Mouse (Mus musculus) limb, embryonic 11.5 days (tissue): Measurements from ENCODE around the gene Arglu1. TPM values are rescaled to one million over a fixed set of nuclear protein-coding genes. Genes with fewer than 3 reads are reported as not detected.

Source experiments
- ATAC-seq: fragments of 200-750 bp; cut with Nextera tagmentation; 2 replicates; pipeline ENCODE4 v1.8.0; 2017; ENCODE audit warnings: low read depth; ENCODE audit not compliant: insufficient number of reproducible peaks, low FRiP score, low TSS enrichment
- DNase-seq: peaks from one replicate; pipeline ENCODE4 v3.0.0-alpha.2; 2015; ENCODE audit warnings: low spot score
- H3K27ac ChIP-seq: fragments of 300-500 bp; sonication (generic); replicated peaks from 2 replicates; pipeline ENCODE4 v1.5.1; 2014; ENCODE audit warnings: low read depth, mild to moderate bottlenecking, low read length
- H3K27me3 ChIP-seq: fragments of 300-500 bp; sonication (generic); 2 replicates; pipeline ENCODE4 v1.6.1; 2014; ENCODE audit warnings: mild to moderate bottlenecking, low read length, mixed read lengths; ENCODE audit not compliant: control insufficient read depth, insufficient read depth
- H3K36me3 ChIP-seq: fragments of 300-500 bp; sonication (generic); 2 replicates; pipeline ENCODE4 v1.6.1; 2014; ENCODE audit warnings: mild to moderate bottlenecking, low read length, moderate library complexity, mixed read lengths; ENCODE audit not compliant: control insufficient read depth, insufficient read depth
- H3K4me1 ChIP-seq: fragments of 300-500 bp; sonication (generic); 2 replicates; pipeline ENCODE4 v1.6.1; 2014; ENCODE audit warnings: low read length, mixed read lengths; ENCODE audit not compliant: control insufficient read depth, insufficient read depth
- H3K4me2 ChIP-seq: fragments of 300-500 bp; sonication (generic); 2 replicates; pipeline ENCODE4 v1.6.1; 2014; ENCODE audit warnings: low read depth, mild to moderate bottlenecking, moderate library complexity; ENCODE audit not compliant: severe bottlenecking
- H3K4me3 ChIP-seq: fragments of 300-500 bp; sonication (generic); 2 replicates; pipeline ENCODE4 v1.5.1; 2014; ENCODE audit warnings: low read depth, low read length
- H3K9ac ChIP-seq: fragments of 300-500 bp; sonication (generic); 2 replicates; pipeline ENCODE4 v1.6.1; 2014; ENCODE audit warnings: mild to moderate bottlenecking, low read length
- H3K9me3 ChIP-seq: fragments of 300-500 bp; sonication (generic); 2 replicates; pipeline ENCODE4 v1.6.1; 2016; ENCODE audit warnings: low read length; ENCODE audit not compliant: control insufficient read depth
- WGBS: fragments of 180-500 bp; shearing (Covaris S2); extraction: QIAGEN DNeasy Blood & Tissue Kit; methylation state at CpG from one replicate; pipeline ENCODE4 v1.1.7; 2014; 5-methylcytosine and 5-hydroxymethylcytosine counted together
- polyA plus RNA-seq: library from polyadenylated mRNA; unstranded; fragments of >200 nt; fragmentation: Nextera tagmentation; extraction: Ambion mirVana; gene quantifications from 2 replicates; pipeline ENCODE4 v1.2.1, GENCODE M21; 2014

Arglu1 gene
- polyA plus RNA-seq = 167 and 169 TPM in 2 replicates

- Histone ChIP-seq H3K36me3 (no peaks in the 10 kb centered on the region), H3K9me3 (no peaks in the 10 kb centered on the region), H3K27me3 (no peaks in the 10 kb centered on the region), H3K9ac (peak within 1 kb of the TSS; percentile 99), H3K4me3 (peak within 1 kb of the TSS; percentile 67), H3K27ac (peak within 1 kb of the TSS; percentile 87), H3K4me1 (peaks cover 15% of the 10 kb centered on the region), H3K4me2 (peak within 1 kb of the TSS; percentile 76)
- DNase-seq = peak; percentile 98
- WGBS = under 1% methylated on average over 57 of the region's 81 CpGs
- peak; percentile 92 for ATAC-seq
These were observed at the start of gene Arglu1 for GRCm38 (mm10) chr8:8690146-8691092. Gene Arglu1, minus strand, starts transcription at chr8:8690521.

GRCm38 (mm10) chr8:8737271-8737670 lies 47.0 kb upstream of the Arglu1 start:
- Histone ChIP-seq H3K4me2 (no peak overlapping the region), H3K27ac (no peak overlapping the region), H3K9me3 (no peaks in the 10 kb centered on the region), H3K4me1 (no peaks in the 10 kb centered on the region; the same call in 1 of the 2 replicates), H3K27me3 (no peaks in the 10 kb centered on the region), H3K36me3 (no peaks in the 10 kb centered on the region), H3K4me3 (no peak overlapping the region), H3K9ac (no peak overlapping the region)
- ATAC-seq = no peak
- 84% methylated on average over 3 of the region's 3 CpGs for WGBS
- no peak for DNase-seq

GRCm38 (mm10) chr8:8736826-8737225 lies 46.5 kb upstream of the Arglu1 start:
- Histone ChIP-seq H3K4me3 (no peak overlapping the region), H3K36me3 (no peaks in the 10 kb centered on the region), H3K27me3 (no peaks in the 10 kb centered on the region), H3K27ac (no peak overlapping the region; the same call in 1 of the 2 replicates), H3K9me3 (no peaks in the 10 kb centered on the region), H3K4me2 (no peak overlapping the region), H3K4me1 (no peaks in the 10 kb centered on the region; the same call in 1 of the 2 replicates), H3K9ac (no peak overlapping the region)
- DNase-seq (no peak), ATAC-seq (no peak)
- WGBS = 70% methylated on average over 8 of the region's 8 CpGs

- Histone ChIP-seq H3K27ac (no peak overlapping the region), H3K4me3 (no peak overlapping the region), H3K9me3 (no peaks in the 10 kb centered on the region), H3K4me2 (no peak overlapping the region), H3K4me1 (no peaks in the 10 kb centered on the region; the same call in 1 of the 2 replicates), H3K9ac (no peak overlapping the region), H3K36me3 (no peaks in the 10 kb centered on the region), H3K27me3 (no peaks in the 10 kb centered on the region)
- peak; percentile 38 for DNase-seq
- no peak for ATAC-seq
- 47% methylated on average over 4 of the region's 4 CpGs for WGBS
These were observed 43.5 kb upstream of the Arglu1 start for GRCm38 (mm10) chr8:8733804-8734203.

- H3K9me3 ChIP-seq = no peaks in the 10 kb centered on the region
- H3K36me3 ChIP-seq = no peaks in the 10 kb centered on the region
- H3K27me3 ChIP-seq = no peaks in the 10 kb centered on the region
- WGBS = 87% methylated on average over 2 of the region's 2 CpGs
- ATAC-seq = no peak
- DNase-seq = no peak
- no peak overlapping the region for H3K9ac ChIP-seq
- no peak overlapping the region for H3K4me3 ChIP-seq
- H3K27ac ChIP-seq = no peak overlapping the region
- H3K4me1 ChIP-seq = no peaks in the 10 kb centered on the region
- no peak overlapping the region for H3K4me2 ChIP-seq
These were observed 38.3 kb upstream of the Arglu1 start for GRCm38 (mm10) chr8:8728643-8729042.

GRCm38 (mm10) chr8:8726547-8726946 lies 36.2 kb upstream of the Arglu1 start:
- Histone ChIP-seq H3K4me3 (no peak overlapping the region), H3K27ac (no peak overlapping the region), H3K27me3 (no peaks in the 10 kb centered on the region), H3K9ac (no peak overlapping the region), H3K9me3 (no peaks in the 10 kb centered on the region), H3K4me1 (no peaks in the 10 kb centered on the region), H3K4me2 (no peak overlapping the region), H3K36me3 (no peaks in the 10 kb centered on the region)
- WGBS = 80% methylated on average over 2 of the region's 2 CpGs
- DNase-seq = no peak
- ATAC-seq = no peak

GRCm38 (mm10) chr8:8704813-8705212 lies 14.5 kb upstream of the Arglu1 start:
- Histone ChIP-seq H3K4me3 (no peak overlapping the region), H3K9me3 (no peaks in the 10 kb centered on the region)
- WGBS = 83% methylated on average over 9 of the region's 9 CpGs

GRCm38 (mm10) chr8:8703668-8704067 lies 13.3 kb upstream of the Arglu1 start:
- no peak overlapping the region for H3K9ac ChIP-seq
- 85% methylated on average over 2 of the region's 2 CpGs for WGBS
- no peaks in the 10 kb centered on the region for H3K9me3 ChIP-seq
- ATAC-seq (no peak), DNase-seq (no peak)
- no peaks in the 10 kb centered on the region for H3K4me1 ChIP-seq
- no peak overlapping the region for H3K27ac ChIP-seq
- no peaks in the 10 kb centered on the region for H3K27me3 ChIP-seq
- no peak overlapping the region for H3K4me2 ChIP-seq
- H3K4me3 ChIP-seq = no peak overlapping the region
- no peaks in the 10 kb centered on the region for H3K36me3 ChIP-seq

More at GRCm38 (mm10) chr8:8704813-8705212, 14.5 kb upstream of the Arglu1 start:
- ATAC-seq (no peak), DNase-seq (no peak)
- Histone ChIP-seq H3K9ac (no peak overlapping the region), H3K36me3 (no peaks in the 10 kb centered on the region), H3K27ac (no peak overlapping the region), H3K4me1 (no peaks in the 10 kb centered on the region), H3K4me2 (no peak overlapping the region), H3K27me3 (no peaks in the 10 kb centered on the region)
